Mouse (Mus musculus) small intestine, adult 2 months (tissue): ENCODE results near the gene Card19.

Experiments used
- CTCF ChIP-seq: fragments of 200-500 bp; IDR thresholded peaks from 2 replicates; pipeline ENCODE4 v1.5.1; 2012; ENCODE audit warnings: low read depth, mild to moderate bottlenecking, control low read depth, inconsistent platforms, low read length, moderate library complexity, mixed read lengths; ENCODE audit not compliant: insufficient replicate concordance, insufficient read length; ENCODE audit errors: extremely low read depth
- POLR2A ChIP-seq: fragments of 200-500 bp; IDR thresholded peaks from 2 replicates; pipeline ENCODE4 v1.6.1; 2012; ENCODE audit warnings: low read depth, mild to moderate bottlenecking, control low read depth, inconsistent platforms, low read length, moderate library complexity

- TF ChIP-seq CTCF (no peak), POLR2A (no peak)
Measured at GRCm38 (mm10) chr13:49189970-49190870, 25.6 kb downstream of the Card19 start.
